Mouse (Mus musculus) frontal cortex, postnatal 10 days (tissue): ENCODE results near the gene Olfr922.

ENCODE experiments used
- DNase-seq, 2 experiments: peaks; one replicate each; pipeline ENCODE4 v3.0.0; 2022; ENCODE audit warnings: low spot score in 2 of 2, mixed read lengths in 1 of 2

Olfr922 gene

GRCm38 (mm10) chr9:38814314-38814713, at the start of gene Olfr922:
TSS of gene Olfr922 (plus strand) at chr9:38814614.
- no peak for DNase-seq

- DNase-seq, result no peak
Measured at GRCm38 (mm10) chr9:38772768-38773167, 41.6 kb upstream of the Olfr922 start, which contains the start of gene Olfr921. TSS of gene Olfr921 (plus strand) at chr9:38773068.

GRCm38 (mm10) chr9:38792689-38793088, 21.7 kb upstream of the Olfr922 start:
- DNase-seq, result no peak

- DNase-seq, result no peak
Measured at GRCm38 (mm10) chr9:38805696-38806095, 8.7 kb upstream of the Olfr922 start.

- DNase-seq, result no peak
Measured at GRCm38 (mm10) chr9:38815458-38815986, 1.1 kb downstream of the Olfr922 start.

GRCm38 (mm10) chr9:38826245-38826644, 11.8 kb downstream of the Olfr922 start, which contains the start of gene Olfr923:
TSS of gene Olfr923 (plus strand) at chr9:38826545.
- DNase-seq, result no peak

GRCm38 (mm10) chr9:38833027-38833426, 18.6 kb downstream of the Olfr922 start:
- no peak for DNase-seq

- DNase-seq, result no peak
Measured at GRCm38 (mm10) chr9:38844149-38844548, 29.7 kb downstream of the Olfr922 start, which contains the start of gene Olfr924. TSS of gene Olfr924 (plus strand) at chr9:38844449.

- no peak for DNase-seq
Measured at GRCm38 (mm10) chr9:38854760-38855159, 40.3 kb downstream of the Olfr922 start, which contains the start of gene Olfr26. TSS of gene Olfr26 (plus strand) at chr9:38855060.
